Mouse (Mus musculus) heart, postnatal 0 days (tissue): Measurements from ENCODE around the gene Cpox.

Source experiments
- CTCF ChIP-seq: IDR thresholded peaks from 2 replicates; pipeline ENCODE4 v1.5.1; 2016; ENCODE audit warnings: antibody characterized with exemption, control low read depth, low read depth
- EP300 ChIP-seq: IDR thresholded peaks from 2 replicates; pipeline ENCODE4 v1.6.1; 2016; ENCODE audit warnings: antibody characterized with exemption, low read depth

DNA sequence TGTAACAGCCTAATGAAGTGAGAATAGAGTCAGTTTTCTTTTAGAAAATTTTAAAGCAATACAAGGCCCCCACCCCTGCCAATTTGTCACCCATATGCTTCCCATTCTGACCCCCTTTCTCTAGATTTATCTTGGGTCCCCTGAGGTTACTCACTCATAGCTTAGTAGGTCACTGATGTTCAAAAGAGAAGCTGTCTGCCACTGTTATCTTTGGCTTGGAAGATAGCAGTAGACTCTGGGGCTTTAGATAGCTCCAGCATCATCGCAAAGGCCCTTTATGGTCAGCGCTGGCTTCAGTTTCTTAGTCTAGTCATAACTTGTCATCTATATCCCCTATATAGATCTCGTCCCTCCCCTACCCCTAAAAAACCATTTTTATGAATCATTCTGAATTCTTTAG is 6.5 kb downstream of the Cpox start:
- no peak for TF ChIP-seq CTCF
- TF ChIP-seq EP300, result no peak
